Mouse (Mus musculus) MEL (cell line): ENCODE data around the gene St6galnac4. TPM values are rescaled to one million over a fixed set of nuclear protein-coding genes. Genes with fewer than 3 reads are reported as not detected.

Source experiments
- DNase-seq: peaks from one replicate; pipeline ENCODE4 v3.0.0; 2011; ENCODE audit warnings: low read depth, low spot score
- H3K27ac ChIP-seq: 2 replicates; pipeline ENCODE4 v1.5.1; 2012; ENCODE audit warnings: low read depth, mild to moderate bottlenecking, control low read depth, low read length, moderate library complexity; ENCODE audit not compliant: control insufficient read depth
- H3K27me3 ChIP-seq, 2 experiments: fragments of 150-350 bp in 1 of 2; sonication (generic) in 1 of 2; 2 replicates each; pipeline ENCODE4 v1.6.1; 2012; ENCODE audit warnings: low read length in 2 of 2, mild to moderate bottlenecking in 2 of 2, improper control_type of control experiment in 1 of 2, moderate library complexity in 1 of 2; ENCODE audit not compliant: insufficient read depth in 2 of 2, control insufficient read depth in 1 of 2
- H3K36me3 ChIP-seq, 2 experiments: 2 replicates each; pipeline ENCODE4 v1.6.1; 2012 to 2014; ENCODE audit warnings: low read length in 2 of 2, improper control_type of control experiment in 1 of 2, inconsistent platforms in 1 of 2, mild to moderate bottlenecking in 1 of 2; ENCODE audit not compliant: insufficient read depth in 2 of 2, control insufficient read depth in 1 of 2
- H3K4me1 ChIP-seq, 2 experiments: fragments of 150-350 bp in 1 of 2; sonication (generic) in 1 of 2; 2 replicates each; pipeline ENCODE4 v1.6.1; 2012; ENCODE audit warnings: low read length in 2 of 2, improper control_type of control experiment in 1 of 2, mild to moderate bottlenecking in 1 of 2; ENCODE audit not compliant: insufficient read depth in 2 of 2, control insufficient read depth in 1 of 2
- H3K4me3 ChIP-seq, 2 experiments: fragments of 150-350 bp in 1 of 2; sonication (generic) in 1 of 2; 2 replicates each; pipeline ENCODE4 v1.5.1; 2012; ENCODE audit warnings: low read depth in 2 of 2, low read length in 2 of 2, mild to moderate bottlenecking in 2 of 2, moderate library complexity in 2 of 2, control low read depth in 1 of 2, improper control_type of control experiment in 1 of 2; ENCODE audit not compliant: control insufficient read depth in 1 of 2, insufficient read depth in 1 of 2
- H3K79me2 ChIP-seq: 2 replicates; pipeline ENCODE4 v1.6.1; 2012; ENCODE audit warnings: mild to moderate bottlenecking, low read length, moderate library complexity; ENCODE audit not compliant: control insufficient read depth, poor library complexity, insufficient read depth
- H3K9ac ChIP-seq: 2 replicates; pipeline ENCODE4 v1.6.1; 2012; ENCODE audit warnings: low read depth, mild to moderate bottlenecking, control low read depth, low read length, moderate library complexity; ENCODE audit not compliant: control insufficient read depth, poor library complexity, severe bottlenecking
- H3K9me3 ChIP-seq: fragments of 150-350 bp; sonication (generic); replicated peaks from 2 replicates; pipeline ENCODE4 v1.6.1; 2012; ENCODE audit warnings: mild to moderate bottlenecking, low read length, improper control_type of control experiment, moderate library complexity; ENCODE audit not compliant: insufficient read depth
- BHLHE40 ChIP-seq: IDR thresholded peaks from 2 replicates; pipeline ENCODE4 v1.6.1; 2012; ENCODE audit warnings: low read depth, mild to moderate bottlenecking, inconsistent platforms, low read length, improper control_type of control experiment, borderline replicate concordance
- CHD1 ChIP-seq: IDR thresholded peaks from 2 replicates; pipeline ENCODE4 v1.6.1; 2012; ENCODE audit warnings: low read depth, mild to moderate bottlenecking, inconsistent platforms, low read length, improper control_type of control experiment
- CHD2 ChIP-seq: IDR thresholded peaks from 2 replicates; pipeline ENCODE4 v1.6.1; 2011; ENCODE audit warnings: low read length, improper control_type of control experiment
- ETS1 ChIP-seq: IDR thresholded peaks from 2 replicates; pipeline ENCODE4 v1.6.1; 2012; ENCODE audit warnings: low read depth, mild to moderate bottlenecking, inconsistent platforms, low read length, improper control_type of control experiment, moderate library complexity
- GABPA ChIP-seq: IDR thresholded peaks from 2 replicates; pipeline ENCODE4 v1.6.1; 2012; ENCODE audit warnings: low read depth, mild to moderate bottlenecking, inconsistent platforms, low read length, improper control_type of control experiment, moderate library complexity
- MAX ChIP-seq: IDR thresholded peaks from 2 replicates; pipeline ENCODE4 v1.6.1; 2011; ENCODE audit warnings: low read length, improper control_type of control experiment
- MAZ ChIP-seq: IDR thresholded peaks from 2 replicates; pipeline ENCODE4 v1.6.1; 2012; ENCODE audit warnings: low read depth, mild to moderate bottlenecking, inconsistent platforms, low read length, improper control_type of control experiment
- MXI1 ChIP-seq: IDR thresholded peaks from 2 replicates; pipeline ENCODE4 v1.6.1; 2011; ENCODE audit warnings: mild to moderate bottlenecking, low read depth, low read length, improper control_type of control experiment
- MYB ChIP-seq: IDR thresholded peaks from 2 replicates; pipeline ENCODE4 v1.6.1; 2011; ENCODE audit warnings: mild to moderate bottlenecking, low read depth, low read length, improper control_type of control experiment
- NELFE ChIP-seq: IDR thresholded peaks from 2 replicates; pipeline ENCODE4 v1.6.1; 2011; ENCODE audit warnings: low read depth, low read length, improper control_type of control experiment
- NRF1 ChIP-seq: IDR thresholded peaks from 2 replicates; pipeline ENCODE4 v1.6.1; 2014; ENCODE audit warnings: low read depth, mild to moderate bottlenecking, inconsistent platforms, low read length, improper control_type of control experiment, moderate library complexity; ENCODE audit not compliant: poor library complexity, insufficient read depth, severe bottlenecking
- POLR2AphosphoS5 ChIP-seq: IDR thresholded peaks from 2 replicates; pipeline ENCODE4 v1.6.1; 2012; ENCODE audit warnings: low read depth, borderline replicate concordance, mild to moderate bottlenecking, inconsistent platforms, low read length, moderate library complexity, mixed read lengths
- RAD21 ChIP-seq: IDR thresholded peaks from 2 replicates; pipeline ENCODE4 v1.6.1; 2011; ENCODE audit warnings: mild to moderate bottlenecking, low read depth, low read length, improper control_type of control experiment
- RCOR1 ChIP-seq: IDR thresholded peaks from 2 replicates; pipeline ENCODE4 v1.6.1; 2012; ENCODE audit warnings: low read depth, mild to moderate bottlenecking, inconsistent platforms, low read length, improper control_type of control experiment
- SIN3A ChIP-seq: IDR thresholded peaks from 2 replicates; pipeline ENCODE4 v1.6.1; 2012; ENCODE audit warnings: low read length, improper control_type of control experiment, inconsistent platforms
- SMC3 ChIP-seq: IDR thresholded peaks from 2 replicates; pipeline ENCODE4 v1.6.1; 2011; ENCODE audit warnings: low read depth, low read length, improper control_type of control experiment
- TCF12 ChIP-seq: IDR thresholded peaks from 2 replicates; pipeline ENCODE4 v1.6.1; 2014; ENCODE audit warnings: low read depth, mild to moderate bottlenecking, inconsistent platforms, low read length, improper control_type of control experiment, moderate library complexity
- UBTF ChIP-seq: IDR thresholded peaks from 2 replicates; pipeline ENCODE4 v1.6.1; 2012; ENCODE audit warnings: low read depth, mild to moderate bottlenecking, inconsistent platforms, low read length, improper control_type of control experiment, moderate library complexity, borderline replicate concordance; ENCODE audit not compliant: insufficient read depth
- USF2 ChIP-seq, 2 experiments: IDR thresholded peaks; 2 replicates each; pipeline ENCODE4 v1.6.1; 2011 to 2012; ENCODE audit warnings: improper control_type of control experiment in 2 of 2, low read length in 2 of 2, borderline replicate concordance in 1 of 2, inconsistent platforms in 1 of 2, low read depth in 1 of 2, mild to moderate bottlenecking in 1 of 2; ENCODE audit not compliant: insufficient read depth in 1 of 2
- ZNF384 ChIP-seq: IDR thresholded peaks from 2 replicates; pipeline ENCODE4 v1.6.1; 2012; ENCODE audit warnings: low read depth, mild to moderate bottlenecking, inconsistent platforms, low read length, improper control_type of control experiment
- polyA plus RNA-seq, 2 experiments: library from polyadenylated mRNA; stranded (reverse) in 1 of 2; unstranded in 1 of 2; fragments of >175 nt in 1 of 2; fragments of >200 nt in 1 of 2; gene quantifications; 2 replicates each; pipeline versions ENCODE4 v1.2.1 to v1.2.4; 2012; ENCODE audit warnings: low replicate concordance in 2 of 2, low read depth in 1 of 2; ENCODE audit not compliant: insufficient read length in 2 of 2, insufficient read depth in 1 of 2, missing spikeins in 1 of 2
- total RNA-seq: library from RNA; depleted of rRNA; stranded (reverse); fragments of 300-350 nt; gene quantifications from 2 replicates; pipeline ENCODE4 v1.2.3, GENCODE M21; 2012

Gene St6galnac4
- total and polyA plus RNA-seq, 3 experiments = 58.3 to 109 TPM; not detected in 1

GRCm38 (mm10) chr2:32639632-32640031 is 52.7 kb downstream of the St6galnac4 start:
- H3K4me3 ChIP-seq = no peak overlapping the region
- H3K9ac ChIP-seq = no peak overlapping the region
- no peaks in the 10 kb centered on the region for H3K9me3 ChIP-seq
- no peak for DNase-seq
- no peaks in the 10 kb centered on the region for H3K36me3 ChIP-seq
- TF ChIP-seq SMC3 (peak; percentile 9; the same call in 1 of the 2 replicates), BHLHE40 (no peak)
- H3K27ac ChIP-seq = no peak overlapping the region
- H3K4me1 ChIP-seq = no peaks in the 10 kb centered on the region; a peak in 1 of 4 replicates
- no peaks in the 10 kb centered on the region for H3K79me2 ChIP-seq
- no peaks in the 10 kb centered on the region for H3K27me3 ChIP-seq

GRCm38 (mm10) chr2:32640550-32641051 is 53.7 kb downstream of the St6galnac4 start:
- H3K79me2 ChIP-seq = no peaks in the 10 kb centered on the region
- TF ChIP-seq GABPA (no peak), ETS1 (no peak), MAZ (no peak), MXI1 (no peak), TCF12 (no peak), CHD2 (no peak), MAX (no peak), RAD21 (no peak), RCOR1 (no peak), CHD1 (no peak), NELFE (no peak), MYB (no peak), SIN3A (no peak), USF2 (IDR thresholded peaks at IDR 0.05; ENCODE audit: borderline replicate concordance in 1 of 2, insufficient read depth in 1 of 2, low read depth in 1 of 2, low read length in 2 of 2) (no peak), NRF1 (no peak), ZNF384 (no peak), UBTF (no peak), POLR2AphosphoS5 (no peak)
- no peaks in the 10 kb centered on the region; a peak in 1 of 4 replicates for H3K4me1 ChIP-seq
- DNase-seq = no peak
- H3K27me3 ChIP-seq = no peaks in the 10 kb centered on the region
- H3K36me3 ChIP-seq = no peaks in the 10 kb centered on the region
- H3K9me3 ChIP-seq = no peaks in the 10 kb centered on the region
- H3K4me3 ChIP-seq = no peak overlapping the region
- no peak overlapping the region for H3K9ac ChIP-seq
- H3K27ac ChIP-seq = no peak overlapping the region
